Mouse (Mus musculus): ENCODE data around the gene Olfr555.
A peak's percentile ranks its signal among the peaks of the same experiment; 100 is the strongest.
"Not testable (repeated sequence)": the region's sequence is repeated elsewhere in the genome, so short reads cannot be mapped to it uniquely, and the experiment has no call there.

The Olfr555 gene

DNA sequence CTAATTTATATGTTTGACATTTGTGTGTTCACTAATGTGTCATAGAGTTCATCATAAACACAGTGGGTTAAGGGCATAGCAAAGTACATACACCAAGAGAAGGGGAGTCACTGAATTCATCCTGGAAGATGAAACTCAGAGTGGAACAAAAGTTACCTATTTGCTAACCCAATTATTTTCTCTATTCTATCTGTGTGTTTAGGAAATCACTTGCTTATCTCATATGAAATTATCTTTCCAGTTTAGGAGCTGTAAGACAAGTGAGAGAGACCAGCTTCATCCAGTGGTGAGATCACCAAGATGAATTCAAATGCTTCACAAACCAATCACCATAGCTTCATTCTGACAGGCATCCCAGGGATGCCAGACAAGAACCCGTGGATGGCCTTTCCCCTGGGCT, at the start of gene Olfr555:
TSS of gene Olfr555 (plus strand) at position 301 of the 400 bp plus-strand sequence.
- no peak for DNase-seq (ENCODE audit: low spot score in 2 of 2)

- no peak for DNase-seq (ENCODE audit: low spot score in 2 of 2)
Observed at GRCm38 (mm10) chr7:102618118-102618517, 40.5 kb upstream of the Olfr555 start, which contains the start of gene Olfr553. TSS of gene Olfr553 (minus strand) at chr7:102618218.

- DNase-seq (ENCODE audit: low spot score in 2 of 2) = no peak
Observed at GRCm38 (mm10) chr7:102619608-102620007, 39.0 kb upstream of the Olfr555 start.

- DNase-seq (ENCODE audit: low spot score in 2 of 2) = not testable (repeated sequence)
Observed at GRCm38 (mm10) chr7:102620368-102620767, 38.3 kb upstream of the Olfr555 start.

GRCm38 (mm10) chr7:102636665-102637064, 22.0 kb upstream of the Olfr555 start:
- peak; percentile 22 to 50 for DNase-seq (ENCODE audit: low spot score in 2 of 2)

DNA sequence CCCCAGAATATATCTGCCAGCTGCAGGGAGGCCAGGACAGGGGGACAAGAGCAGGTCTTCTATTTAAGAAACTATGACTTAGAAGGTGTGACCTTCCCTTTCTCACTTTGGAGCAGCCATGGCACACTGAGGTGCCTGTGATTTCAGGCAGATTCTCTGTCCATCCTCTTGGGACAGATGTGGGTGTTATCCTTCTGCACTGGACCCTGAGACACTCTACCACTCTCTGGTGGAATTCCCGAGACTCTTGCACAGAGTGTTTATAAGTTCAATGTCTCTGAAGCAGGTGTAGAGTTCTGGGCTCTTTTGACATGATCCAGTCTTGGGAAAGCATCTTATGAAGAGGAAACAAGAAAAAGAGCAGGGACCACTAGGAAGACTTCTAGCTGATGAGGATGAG, 20.5 kb upstream of the Olfr555 start, which contains the start of gene Olfr554:
TSS of gene Olfr554 (plus strand) at position 301 of the 400 bp plus-strand sequence.
- no peak for DNase-seq (ENCODE audit: low spot score in 2 of 2)

DNA sequence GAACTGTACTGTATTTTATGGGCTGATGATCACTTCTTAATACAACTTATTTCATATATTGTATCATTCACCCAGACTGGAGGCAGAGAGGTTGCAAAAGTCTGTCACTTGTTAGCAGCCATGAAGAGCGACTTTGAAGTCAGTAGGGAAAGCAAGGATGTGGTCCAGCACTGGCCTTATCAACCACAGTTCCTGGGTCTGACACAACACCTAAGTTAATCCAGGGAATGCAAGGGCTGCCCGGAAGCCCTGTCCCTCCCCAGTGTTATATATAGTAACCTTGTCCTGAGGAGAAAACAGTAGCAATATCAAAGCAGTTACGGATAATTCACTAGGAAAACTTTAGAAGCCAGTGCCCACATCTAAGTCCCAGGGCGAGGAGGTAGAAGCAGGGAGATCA, 13.7 kb upstream of the Olfr555 start:
- DNase-seq (ENCODE audit: low spot score in 2 of 2) = not testable (repeated sequence)

DNA sequence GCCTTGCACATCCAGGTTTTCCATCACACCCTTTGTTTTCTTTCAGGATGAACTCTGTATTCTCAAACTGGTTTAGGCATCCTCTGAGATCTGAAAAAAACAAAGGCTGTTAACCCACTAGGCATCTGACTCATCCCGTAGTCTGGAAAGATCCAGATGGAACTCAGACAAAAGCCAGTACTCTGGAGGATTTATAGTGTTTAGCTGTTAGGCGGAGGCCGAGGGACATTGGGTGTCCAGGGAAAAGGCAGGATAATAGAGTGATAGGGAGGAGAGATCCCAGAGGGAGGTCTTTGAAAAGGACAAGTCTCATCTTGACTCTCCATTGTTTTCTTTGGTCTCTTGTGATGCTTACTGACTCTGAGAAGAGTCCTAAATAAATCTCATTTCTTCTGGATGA, 6.0 kb downstream of the Olfr555 start, which contains the start of gene Olfr556:
TSS of gene Olfr556 (plus strand) at position 301 of the 400 bp plus-strand sequence.
- DNase-seq (ENCODE audit: low spot score in 2 of 2) = no peak

- DNase-seq (ENCODE audit: low spot score in 2 of 2) = no peak
Observed at GRCm38 (mm10) chr7:102665378-102665777, 6.8 kb downstream of the Olfr555 start.

DNA sequence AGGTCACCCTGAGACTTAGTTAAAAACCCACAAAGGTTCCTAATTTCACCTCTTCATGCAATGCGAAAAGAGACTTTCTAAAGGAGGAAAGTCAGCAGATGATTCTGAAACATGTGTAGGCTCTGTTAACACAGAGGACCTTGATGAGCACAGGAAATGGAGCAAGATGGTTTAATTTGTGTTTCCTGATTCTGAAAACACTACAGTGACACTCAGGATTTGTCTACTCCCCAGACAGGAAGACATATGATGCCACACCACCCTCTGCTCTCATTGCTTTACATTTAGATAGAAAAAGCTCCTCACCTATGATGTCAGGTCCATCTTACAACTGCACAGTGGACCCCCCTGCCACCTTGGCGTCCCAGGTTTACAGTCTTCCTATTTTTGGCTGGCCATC, 17.6 kb downstream of the Olfr555 start:
- no peak for DNase-seq (ENCODE audit: low spot score in 2 of 2)

DNA sequence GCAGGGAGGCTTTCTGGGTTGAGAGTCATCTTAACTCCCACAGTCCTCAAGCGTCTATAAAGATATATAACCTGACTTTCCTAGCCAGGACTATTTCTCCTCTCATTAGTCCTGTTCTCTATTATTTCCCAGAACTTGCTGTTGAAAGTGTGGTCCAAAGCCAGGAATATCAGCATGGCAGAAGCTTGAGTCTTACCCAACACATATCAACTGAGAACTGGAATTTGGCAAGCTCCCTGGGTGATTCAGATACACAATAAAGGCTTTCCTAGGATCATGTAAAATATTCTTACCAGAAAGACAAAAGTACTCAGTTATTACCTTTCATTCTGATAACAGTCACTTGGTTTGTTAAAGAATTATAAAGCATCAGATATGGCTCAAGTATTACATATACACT, 23.3 kb downstream of the Olfr555 start:
- no peak for DNase-seq (ENCODE audit: low spot score in 2 of 2)

- DNase-seq (ENCODE audit: low spot score in 2 of 2) = peak; percentile 91 to 92
Observed at GRCm38 (mm10) chr7:102686944-102687501, 28.4 kb downstream of the Olfr555 start, which contains the start of gene Trim68. TSS of gene Trim68 (minus strand) at chr7:102687327.

DNA sequence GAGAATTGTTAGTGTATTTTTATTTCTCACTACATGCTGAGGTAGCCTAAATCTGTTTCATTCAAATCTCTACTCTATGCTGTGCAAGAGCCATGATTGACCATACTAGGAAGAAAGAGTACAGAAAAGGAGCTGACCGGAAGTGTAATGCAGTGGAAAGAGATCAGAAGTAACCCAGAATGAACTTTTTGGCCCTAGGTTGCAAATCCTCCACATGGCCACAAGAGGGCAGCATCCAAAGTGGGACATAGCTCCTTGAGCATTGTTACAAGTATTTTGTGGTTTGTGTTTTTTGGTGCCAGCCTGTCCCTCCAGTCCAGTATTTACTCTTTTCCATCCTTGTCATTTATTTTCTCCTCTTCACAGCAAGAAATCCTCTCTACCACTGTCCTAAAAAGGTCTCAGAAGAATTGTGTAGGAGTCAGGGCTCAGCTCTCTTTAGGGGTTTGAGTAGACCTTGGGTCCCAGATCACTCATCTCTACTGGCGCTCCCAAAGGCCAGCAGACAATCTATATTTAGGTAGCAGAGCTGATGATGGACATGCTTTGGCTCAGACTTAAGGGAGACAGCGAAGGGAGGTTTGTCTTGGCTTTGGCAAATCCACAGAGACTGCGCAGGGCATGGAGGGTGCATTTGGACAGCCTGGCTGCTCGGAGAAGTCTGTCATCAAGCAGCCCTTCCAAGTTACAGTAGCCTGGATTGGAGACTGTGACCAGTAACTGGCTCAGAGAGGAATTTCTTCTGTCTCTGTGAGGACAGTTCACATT, 36.9 kb downstream of the Olfr555 start, which contains the start of gene Olfr557:
TSS of gene Olfr557 (plus strand) at position 553 of the 768 bp plus-strand sequence.
- peak in 1 of 2 experiments; percentile 5 for DNase-seq (ENCODE audit: low spot score in 2 of 2)

GRCm38 (mm10) chr7:102698461-102698860, 39.8 kb downstream of the Olfr555 start:
- no peak for DNase-seq (ENCODE audit: low spot score in 2 of 2)

DNA sequence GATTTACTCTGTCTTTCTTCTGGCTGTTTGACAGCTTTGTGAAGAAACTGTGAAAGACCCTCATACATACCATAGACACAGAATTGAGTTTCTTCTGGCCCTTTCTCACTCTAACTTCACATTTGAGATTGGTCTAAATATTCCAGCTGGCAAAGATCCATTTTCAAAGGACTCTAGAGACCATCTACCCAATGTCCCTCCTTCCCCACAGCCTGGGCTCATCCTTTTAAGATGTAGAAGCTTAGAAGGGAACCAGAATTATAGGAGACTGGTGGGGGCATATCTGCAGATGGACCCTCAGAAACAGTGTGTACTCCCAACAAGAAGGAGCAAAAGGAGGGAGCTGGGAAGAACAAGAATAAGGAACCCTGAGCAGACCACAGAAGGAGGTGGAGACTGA, 43.3 kb downstream of the Olfr555 start, which contains the start of gene Olfr558:
TSS of gene Olfr558 (plus strand) at position 301 of the 400 bp plus-strand sequence.
- no peak for DNase-seq (ENCODE audit: low spot score in 2 of 2)
